Mouse (Mus musculus): Measurements from ENCODE around the gene Timm29. TPM values are rescaled to one million over a fixed set of nuclear protein-coding genes. Genes with fewer than 3 reads are reported as not detected.

Timm29 gene
- polyA plus RNA-seq, 1 experiment from 2014 or later = 22.0 TPM

GRCm38 (mm10) chr9:21605865-21606264 is 13.3 kb downstream of the Timm29 start:
- no peaks in the 10 kb centered on the region for H3K4me1 ChIP-seq (ENCODE audit: control insufficient read depth, insufficient read depth, low read length)
- WGBS = 80% methylated on average over 5 of the region's 5 CpGs
- H3K9me3 ChIP-seq (ENCODE audit: control insufficient read depth, low read length) = no peaks in the 10 kb centered on the region
- H3K27me3 ChIP-seq (replicated peaks; ENCODE audit: control insufficient read depth, insufficient read depth, low read length) = no peaks in the 10 kb centered on the region
- H3K4me3 ChIP-seq (ENCODE audit: low read length) = no peak overlapping the region
- H3K4me2 ChIP-seq (ENCODE audit: low read depth, low read length) = no peak overlapping the region
- H3K27ac ChIP-seq (ENCODE audit: low read length) = no peak overlapping the region
- H3K36me3 ChIP-seq (ENCODE audit: control insufficient read depth, insufficient read depth, low read length) = no peaks in the 10 kb centered on the region
- ATAC-seq = no peak
- no peak overlapping the region for H3K9ac ChIP-seq (ENCODE audit: low read depth, low read length)

GRCm38 (mm10) chr9:21606648-21607047 is 14.1 kb downstream of the Timm29 start:
- no peak for ATAC-seq
- Histone ChIP-seq H3K9me3 (ENCODE audit: control insufficient read depth, low read length) (no peaks in the 10 kb centered on the region), H3K9ac (ENCODE audit: low read depth, low read length) (no peak overlapping the region), H3K27ac (ENCODE audit: low read length) (no peak overlapping the region), H3K4me1 (ENCODE audit: control insufficient read depth, insufficient read depth, low read length) (no peaks in the 10 kb centered on the region), H3K27me3 (replicated peaks; ENCODE audit: control insufficient read depth, insufficient read depth, low read length) (no peaks in the 10 kb centered on the region), H3K4me3 (ENCODE audit: low read length) (no peak overlapping the region), H3K4me2 (ENCODE audit: low read depth, low read length) (no peak overlapping the region), H3K36me3 (ENCODE audit: control insufficient read depth, insufficient read depth, low read length) (no peaks in the 10 kb centered on the region)
- WGBS = 93% methylated on average over 1 of the region's 1 CpGs

GRCm38 (mm10) chr9:21609861-21610260 is 17.3 kb downstream of the Timm29 start:
- no peak overlapping the region for H3K27ac ChIP-seq (ENCODE audit: low read length)
- H3K9ac ChIP-seq (ENCODE audit: low read depth, low read length) = no peak overlapping the region
- 87% methylated on average over 1 of the region's 1 CpGs for WGBS
- H3K4me1 ChIP-seq (ENCODE audit: control insufficient read depth, insufficient read depth, low read length) = no peaks in the 10 kb centered on the region
- no peak overlapping the region for H3K4me2 ChIP-seq (ENCODE audit: low read depth, low read length)
- H3K4me3 ChIP-seq (ENCODE audit: low read length) = no peak overlapping the region
- no peaks in the 10 kb centered on the region for H3K27me3 ChIP-seq (replicated peaks; ENCODE audit: control insufficient read depth, insufficient read depth, low read length)
- H3K36me3 ChIP-seq (ENCODE audit: control insufficient read depth, insufficient read depth, low read length) = no peaks in the 10 kb centered on the region
- no peak for ATAC-seq
- no peaks in the 10 kb centered on the region for H3K9me3 ChIP-seq (ENCODE audit: control insufficient read depth, low read length)

- H3K27me3 ChIP-seq (replicated peaks; ENCODE audit: control insufficient read depth, insufficient read depth, low read length) = no peaks in the 10 kb centered on the region
- ATAC-seq = no peak
- H3K9me3 ChIP-seq (ENCODE audit: control insufficient read depth, low read length) = no peaks in the 10 kb centered on the region
- H3K4me2 ChIP-seq (ENCODE audit: low read depth, low read length) = peak overlapping the region; percentile 55
- H3K9ac ChIP-seq (ENCODE audit: low read depth, low read length) = peak overlapping the region; percentile 76
- peak overlapping the region; percentile 88 for H3K4me3 ChIP-seq (ENCODE audit: low read length)
- peak overlapping the region; percentile 95 for H3K27ac ChIP-seq (ENCODE audit: low read length)
- no peaks in the 10 kb centered on the region for H3K36me3 ChIP-seq (ENCODE audit: control insufficient read depth, insufficient read depth, low read length)
- H3K4me1 ChIP-seq (ENCODE audit: control insufficient read depth, insufficient read depth, low read length) = peaks cover 7% of the 10 kb centered on the region; the same call in 1 of the 2 replicates
- 77% methylated on average over 15 of the region's 15 CpGs for WGBS
These were observed 22.5 kb downstream of the Timm29 start for GRCm38 (mm10) chr9:21614864-21615616.

- no peaks in the 10 kb centered on the region for H3K36me3 ChIP-seq (ENCODE audit: control insufficient read depth, insufficient read depth, low read length)
- peak within 1 kb of the TSS; percentile 94 for H3K9ac ChIP-seq (ENCODE audit: low read depth, low read length)
- peak within 1 kb of the TSS; percentile 97 for H3K27ac ChIP-seq (ENCODE audit: low read length)
- peak; percentile 97 for ATAC-seq
- H3K27me3 ChIP-seq (replicated peaks; ENCODE audit: control insufficient read depth, insufficient read depth, low read length) = no peaks in the 10 kb centered on the region
- WGBS = under 1% methylated on average over 42 of the region's 45 CpGs
- H3K4me1 ChIP-seq (ENCODE audit: control insufficient read depth, insufficient read depth, low read length) = peaks cover 7% of the 10 kb centered on the region; the same call in 1 of the 2 replicates
- peak within 1 kb of the TSS; percentile 88 for H3K4me3 ChIP-seq (ENCODE audit: low read length)
- peak within 1 kb of the TSS; percentile 71 for H3K4me2 ChIP-seq (ENCODE audit: low read depth, low read length)
- H3K9me3 ChIP-seq (ENCODE audit: control insufficient read depth, low read length) = no peaks in the 10 kb centered on the region
These were observed 23.2 kb downstream of the Timm29 start, which contains the start of gene Smarca4 for GRCm38 (mm10) chr9:21615617-21616231. Gene Smarca4, plus strand, starts transcription at chr9:21616169.

GRCm38 (mm10) chr9:21616232-21616781 is 23.8 kb downstream of the Timm29 start:
- H3K4me2 ChIP-seq (ENCODE audit: low read depth, low read length) = peak overlapping the region; percentile 71
- under 1% methylated on average over 56 of the region's 57 CpGs for WGBS
- H3K27me3 ChIP-seq (replicated peaks; ENCODE audit: control insufficient read depth, insufficient read depth, low read length) = no peaks in the 10 kb centered on the region
- no peaks in the 10 kb centered on the region for H3K9me3 ChIP-seq (ENCODE audit: control insufficient read depth, low read length)
- peaks cover 7% of the 10 kb centered on the region; the same call in 1 of the 2 replicates for H3K4me1 ChIP-seq (ENCODE audit: control insufficient read depth, insufficient read depth, low read length)
- peak overlapping the region; percentile 97 for H3K27ac ChIP-seq (ENCODE audit: low read length)
- peak overlapping the region; percentile 94 for H3K9ac ChIP-seq (ENCODE audit: low read depth, low read length)
- ATAC-seq = peak; percentile 75
- H3K4me3 ChIP-seq (ENCODE audit: low read length) = peak overlapping the region; percentile 88
- H3K36me3 ChIP-seq (ENCODE audit: control insufficient read depth, insufficient read depth, low read length) = no peaks in the 10 kb centered on the region

GRCm38 (mm10) chr9:21617066-21617465 is 24.5 kb downstream of the Timm29 start:
- Histone ChIP-seq H3K4me2 (ENCODE audit: low read depth, low read length) (peak overlapping the region; percentile 71), H3K36me3 (ENCODE audit: control insufficient read depth, insufficient read depth, low read length) (no peaks in the 10 kb centered on the region), H3K27me3 (replicated peaks; ENCODE audit: control insufficient read depth, insufficient read depth, low read length) (no peaks in the 10 kb centered on the region), H3K9ac (ENCODE audit: low read depth, low read length) (peak overlapping the region; percentile 94), H3K4me3 (ENCODE audit: low read length) (peak overlapping the region; percentile 88), H3K4me1 (ENCODE audit: control insufficient read depth, insufficient read depth, low read length) (peaks cover 7% of the 10 kb centered on the region; the same call in 1 of the 2 replicates), H3K9me3 (ENCODE audit: control insufficient read depth, low read length) (no peaks in the 10 kb centered on the region), H3K27ac (ENCODE audit: low read length) (peak overlapping the region; percentile 97)
- no peak for ATAC-seq
- 7% methylated on average over 10 of the region's 10 CpGs for WGBS

- no peak overlapping the region for H3K4me2 ChIP-seq (ENCODE audit: low read depth, low read length)
- WGBS = 86% methylated on average over 4 of the region's 4 CpGs
- H3K27ac ChIP-seq (ENCODE audit: low read length) = no peak overlapping the region
- no peaks in the 10 kb centered on the region for H3K36me3 ChIP-seq (ENCODE audit: control insufficient read depth, insufficient read depth, low read length)
- no peak overlapping the region for H3K4me3 ChIP-seq (ENCODE audit: low read length)
- no peaks in the 10 kb centered on the region for H3K9me3 ChIP-seq (ENCODE audit: control insufficient read depth, low read length)
- H3K27me3 ChIP-seq (replicated peaks; ENCODE audit: control insufficient read depth, insufficient read depth, low read length) = no peaks in the 10 kb centered on the region
- H3K9ac ChIP-seq (ENCODE audit: low read depth, low read length) = no peak overlapping the region
- peaks cover 7% of the 10 kb centered on the region; the same call in 1 of the 2 replicates for H3K4me1 ChIP-seq (ENCODE audit: control insufficient read depth, insufficient read depth, low read length)
- ATAC-seq = no peak
These were observed 27.7 kb downstream of the Timm29 start for GRCm38 (mm10) chr9:21620229-21620628.

- Histone ChIP-seq H3K4me2 (ENCODE audit: low read depth, low read length) (no peak overlapping the region), H3K27me3 (replicated peaks; ENCODE audit: control insufficient read depth, insufficient read depth, low read length) (no peaks in the 10 kb centered on the region), H3K27ac (ENCODE audit: low read length) (no peak overlapping the region), H3K36me3 (ENCODE audit: control insufficient read depth, insufficient read depth, low read length) (no peaks in the 10 kb centered on the region), H3K4me3 (ENCODE audit: low read length) (no peak overlapping the region), H3K4me1 (ENCODE audit: control insufficient read depth, insufficient read depth, low read length) (peaks cover 3% of the 10 kb centered on the region; the same call in 1 of the 2 replicates), H3K9ac (ENCODE audit: low read depth, low read length) (no peak overlapping the region), H3K9me3 (ENCODE audit: control insufficient read depth, low read length) (no peaks in the 10 kb centered on the region)
- ATAC-seq = no peak
- WGBS = 94% methylated on average over 1 of the region's 1 CpGs
These were observed 30.2 kb downstream of the Timm29 start for GRCm38 (mm10) chr9:21622676-21623075.
